Mouse (Mus musculus) neural tube, embryonic 13.5 days (tissue): ENCODE results near the gene Ighmbp2. TPM values are rescaled to one million over a fixed set of nuclear protein-coding genes. Genes with fewer than 3 reads are reported as not detected.
A peak's percentile ranks its signal among the peaks of the same experiment; 100 is the strongest.

Experiments
- ATAC-seq: fragments of 200-750 bp; cut with Nextera tagmentation; 2 replicates; pipeline ENCODE4 v1.8.0; 2017; ENCODE audit warnings: low read depth, mild to moderate bottlenecking, moderate TSS enrichment, moderate library complexity
- H3K27ac ChIP-seq: fragments of 300-500 bp; sonication (generic); replicated peaks from 2 replicates; pipeline ENCODE4 v1.5.1; 2015; ENCODE audit warnings: moderate library complexity, mild to moderate bottlenecking, inconsistent platforms
- H3K27me3 ChIP-seq: fragments of 300-500 bp; sonication (generic); 2 replicates; pipeline ENCODE4 v1.6.1; 2015; ENCODE audit warnings: mild to moderate bottlenecking, inconsistent platforms
- H3K36me3 ChIP-seq: fragments of 300-500 bp; sonication (generic); 2 replicates; pipeline ENCODE4 v1.6.1; 2015; ENCODE audit warnings: mild to moderate bottlenecking, inconsistent platforms
- H3K4me1 ChIP-seq: fragments of 300-500 bp; sonication (generic); replicated peaks from 2 replicates; pipeline ENCODE4 v1.6.1; 2015; ENCODE audit warnings: inconsistent platforms
- H3K4me2 ChIP-seq: fragments of 300-500 bp; sonication (generic); 2 replicates; pipeline ENCODE4 v1.6.1; 2015; ENCODE audit warnings: inconsistent platforms, mild to moderate bottlenecking, moderate library complexity
- H3K4me3 ChIP-seq: fragments of 300-500 bp; sonication (generic); 2 replicates; pipeline ENCODE4 v1.5.1; 2015; ENCODE audit warnings: mild to moderate bottlenecking, inconsistent platforms
- H3K9ac ChIP-seq: fragments of 300-500 bp; sonication (generic); 2 replicates; pipeline ENCODE4 v1.6.1; 2015; ENCODE audit warnings: moderate library complexity, mild to moderate bottlenecking, inconsistent platforms
- H3K9me3 ChIP-seq: fragments of 300-500 bp; sonication (generic); 2 replicates; pipeline ENCODE4 v1.6.1; 2016; ENCODE audit warnings: inconsistent platforms
- WGBS: fragments of 180-500 bp; shearing (Covaris S2); methylation state at CpG from one replicate; pipeline ENCODE4 v1.1.7; 2015; 5-methylcytosine and 5-hydroxymethylcytosine counted together
- polyA plus RNA-seq: library from polyadenylated mRNA; unstranded; fragments of >200 nt; fragmentation: Nextera tagmentation; extraction: Ambion mirVana; gene quantifications from 2 replicates; pipeline ENCODE4 v1.2.1, GENCODE M21; 2015

Gene Ighmbp2
- polyA plus RNA-seq, 1 experiment from 2014 or later, result 9.6 TPM

- no peak for ATAC-seq
- peaks cover 37% of the 10 kb centered on the region for H3K4me1 ChIP-seq
- H3K27ac ChIP-seq, result no peak overlapping the region
- peaks cover 60% of the 10 kb centered on the region for H3K27me3 ChIP-seq
- H3K36me3 ChIP-seq, result no peaks in the 10 kb centered on the region
- H3K4me3 ChIP-seq, result no peak overlapping the region
- no peaks in the 10 kb centered on the region for H3K9me3 ChIP-seq
- 85% methylated on average over 7 of the region's 7 CpGs for WGBS
- no peak overlapping the region for H3K4me2 ChIP-seq
- no peak overlapping the region for H3K9ac ChIP-seq
Measured at GRCm38 (mm10) chr19:3320086-3320485, 37.3 kb upstream of the Ighmbp2 start.

- Histone ChIP-seq H3K4me3 (no peak overlapping the region), H3K4me2 (no peak overlapping the region), H3K27ac (no peak overlapping the region), H3K4me1 (peaks cover 31% of the 10 kb centered on the region), H3K9ac (no peak overlapping the region), H3K27me3 (peaks cover 53% of the 10 kb centered on the region), H3K36me3 (no peaks in the 10 kb centered on the region), H3K9me3 (no peaks in the 10 kb centered on the region)
- no peak for ATAC-seq
- WGBS, result 91% methylated on average over 2 of the region's 2 CpGs
Measured at GRCm38 (mm10) chr19:3319341-3319740, 36.5 kb upstream of the Ighmbp2 start.

GRCm38 (mm10) chr19:3307175-3307949 lies 24.5 kb upstream of the Ighmbp2 start:
- H3K4me2 ChIP-seq, result no peak overlapping the region
- no peak overlapping the region for H3K9ac ChIP-seq
- ATAC-seq, result no peak
- no peak overlapping the region for H3K4me3 ChIP-seq
- WGBS, result 65% methylated on average over 16 of the region's 16 CpGs
- no peaks in the 10 kb centered on the region for H3K9me3 ChIP-seq
- no peak overlapping the region for H3K27ac ChIP-seq
- H3K27me3 ChIP-seq, result no peaks in the 10 kb centered on the region; the same call in none of the 2 replicates
- no peaks in the 10 kb centered on the region for H3K36me3 ChIP-seq
- no peaks in the 10 kb centered on the region for H3K4me1 ChIP-seq

GRCm38 (mm10) chr19:3304017-3304416 lies 21.2 kb upstream of the Ighmbp2 start:
- Histone ChIP-seq H3K27me3 (no peaks in the 10 kb centered on the region; the same call in 1 of the 2 replicates), H3K4me2 (no peak overlapping the region), H3K36me3 (no peaks in the 10 kb centered on the region), H3K4me1 (no peaks in the 10 kb centered on the region), H3K4me3 (no peak overlapping the region), H3K27ac (no peak overlapping the region), H3K9ac (no peak overlapping the region), H3K9me3 (no peaks in the 10 kb centered on the region)
- 87% methylated on average over 4 of the region's 4 CpGs for WGBS
- ATAC-seq, result no peak

GRCm38 (mm10) chr19:3297775-3298174 lies 15.0 kb upstream of the Ighmbp2 start:
- no peaks in the 10 kb centered on the region for H3K27me3 ChIP-seq
- no peaks in the 10 kb centered on the region for H3K4me1 ChIP-seq
- no peak for ATAC-seq
- no peak overlapping the region for H3K27ac ChIP-seq
- H3K36me3 ChIP-seq, result peaks cover 5% of the 10 kb centered on the region
- WGBS, result 84% methylated on average over 7 of the region's 7 CpGs
- H3K4me2 ChIP-seq, result no peak overlapping the region
- no peak overlapping the region for H3K4me3 ChIP-seq
- H3K9me3 ChIP-seq, result no peaks in the 10 kb centered on the region
- H3K9ac ChIP-seq, result no peak overlapping the region

- Histone ChIP-seq H3K9ac (no peak overlapping the region), H3K4me1 (no peaks in the 10 kb centered on the region), H3K27ac (no peak overlapping the region), H3K4me3 (no peak overlapping the region), H3K36me3 (peaks cover 8% of the 10 kb centered on the region), H3K27me3 (no peaks in the 10 kb centered on the region), H3K4me2 (no peak overlapping the region), H3K9me3 (no peaks in the 10 kb centered on the region)
- ATAC-seq, result no peak
Measured at GRCm38 (mm10) chr19:3297034-3297433, 14.2 kb upstream of the Ighmbp2 start.

- peaks cover 25% of the 10 kb centered on the region for H3K36me3 ChIP-seq
- no peak for ATAC-seq
- 89% methylated on average over 6 of the region's 6 CpGs for WGBS
Measured at GRCm38 (mm10) chr19:3295245-3295644, 12.4 kb upstream of the Ighmbp2 start.

GRCm38 (mm10) chr19:3292993-3293392 lies 10.2 kb upstream of the Ighmbp2 start:
- Histone ChIP-seq H3K9me3 (no peaks in the 10 kb centered on the region), H3K4me3 (no peak overlapping the region), H3K9ac (no peak overlapping the region), H3K4me2 (no peak overlapping the region), H3K4me1 (no peaks in the 10 kb centered on the region), H3K36me3 (peaks cover 47% of the 10 kb centered on the region), H3K27me3 (no peaks in the 10 kb centered on the region), H3K27ac (no peak overlapping the region)
- WGBS, result 97% methylated on average over 1 of the region's 1 CpGs
- ATAC-seq, result no peak

More at GRCm38 (mm10) chr19:3295245-3295644, 12.4 kb upstream of the Ighmbp2 start:
- Histone ChIP-seq H3K4me2 (no peak overlapping the region), H3K9me3 (no peaks in the 10 kb centered on the region), H3K27ac (no peak overlapping the region), H3K27me3 (no peaks in the 10 kb centered on the region), H3K4me1 (no peaks in the 10 kb centered on the region), H3K4me3 (no peak overlapping the region), H3K9ac (no peak overlapping the region)

GRCm38 (mm10) chr19:3292028-3292427 lies 9.2 kb upstream of the Ighmbp2 start:
- H3K27ac ChIP-seq, result no peak overlapping the region
- H3K9me3 ChIP-seq, result no peaks in the 10 kb centered on the region
- no peaks in the 10 kb centered on the region for H3K4me1 ChIP-seq
- H3K9ac ChIP-seq, result no peak overlapping the region
- H3K4me3 ChIP-seq, result no peak overlapping the region
- H3K4me2 ChIP-seq, result no peak overlapping the region
- ATAC-seq, result peak; percentile 83
- peaks cover 57% of the 10 kb centered on the region for H3K36me3 ChIP-seq
- H3K27me3 ChIP-seq, result no peaks in the 10 kb centered on the region
- 82% methylated on average over 2 of the region's 2 CpGs for WGBS

- ATAC-seq, result no peak
- no peak overlapping the region for H3K9ac ChIP-seq
- no peak overlapping the region for H3K4me3 ChIP-seq
- no peaks in the 10 kb centered on the region for H3K27me3 ChIP-seq
- peaks cover 3% of the 10 kb centered on the region for H3K4me1 ChIP-seq
- no peaks in the 10 kb centered on the region for H3K9me3 ChIP-seq
- no peak overlapping the region for H3K4me2 ChIP-seq
- WGBS, result 93% methylated on average over 1 of the region's 1 CpGs
- no peak overlapping the region for H3K27ac ChIP-seq
- H3K36me3 ChIP-seq, result peaks cover 80% of the 10 kb centered on the region
Measured at GRCm38 (mm10) chr19:3289006-3289405, 6.2 kb upstream of the Ighmbp2 start.

GRCm38 (mm10) chr19:3281886-3282285 lies 931 bp downstream of the Ighmbp2 start:
- Histone ChIP-seq H3K9me3 (no peaks in the 10 kb centered on the region), H3K9ac (peak overlapping the region; percentile 89), H3K27ac (no peak overlapping the region), H3K4me3 (peak overlapping the region; percentile 84), H3K4me2 (peak overlapping the region; percentile 82), H3K4me1 (peaks cover 28% of the 10 kb centered on the region), H3K36me3 (peaks cover 60% of the 10 kb centered on the region), H3K27me3 (no peaks in the 10 kb centered on the region)
- no peak for ATAC-seq
- WGBS, result 75% methylated on average over 4 of the region's 4 CpGs

- no peak for ATAC-seq
- H3K27ac ChIP-seq, result no peak overlapping the region
- 84% methylated on average over 3 of the region's 3 CpGs for whole genome bisulfite sequencing
- no peak overlapping the region for H3K9ac ChIP-seq
- no peaks in the 10 kb centered on the region for H3K27me3 ChIP-seq
- peaks cover 3% of the 10 kb centered on the region; the same call in 1 of the 2 replicates for H3K4me1 ChIP-seq
- no peaks in the 10 kb centered on the region for H3K9me3 ChIP-seq
- H3K36me3 ChIP-seq, result peaks cover 93% of the 10 kb centered on the region
- H3K4me3 ChIP-seq, result no peak overlapping the region
- H3K4me2 ChIP-seq, result no peak overlapping the region
Measured at GRCm38 (mm10) chr19:3275744-3276365, 7.0 kb downstream of the Ighmbp2 start.
